Mouse (Mus musculus) heart, adult 11 months (tissue): ENCODE measurements around the gene 1700007K13Rik.

Source experiments
- DNase-seq: peaks from one replicate; pipeline ENCODE4 v3.0.0; 2022

1700007K13Rik gene

GRCm38 (mm10) chr2:28414757-28415137 is 51.4 kb downstream of the 1700007K13Rik start:
- no peak for DNase-seq

- no peak for DNase-seq
These were observed 51.9 kb downstream of the 1700007K13Rik start for GRCm38 (mm10) chr2:28414116-28414756.

- no peak for DNase-seq
These were observed 53.2 kb downstream of the 1700007K13Rik start for GRCm38 (mm10) chr2:28412936-28413335.
